Mouse (Mus musculus) common myeloid progenitor, adult 5-6 weeks (primary cell): ENCODE results near the gene Zfp740. TPM values are rescaled to one million over a fixed set of nuclear protein-coding genes. Genes with fewer than 3 reads are reported as not detected.
"Not testable (repeated sequence)": the region's sequence is repeated elsewhere in the genome, so short reads cannot be mapped to it uniquely, and the experiment has no call there.

Experiments
- ATAC-seq: replicated peaks from 2 replicates; pipeline ENCODE4 v1.8.0; 2016; ENCODE audit warnings: low read depth, mild to moderate bottlenecking, moderate TSS enrichment, inconsistent platforms; ENCODE audit not compliant: poor library complexity, severe bottlenecking
- total RNA-seq: library from RNA; stranded (forward); fragments of 200-1000, 187-1606 nt; gene quantifications from 2 replicates; pipeline ENCODE4 v1.2.3, GENCODE M21; 2017

Zfp740 gene
- total RNA-seq, 1 experiment from 2014 or later: 33.7 TPM

DNA sequence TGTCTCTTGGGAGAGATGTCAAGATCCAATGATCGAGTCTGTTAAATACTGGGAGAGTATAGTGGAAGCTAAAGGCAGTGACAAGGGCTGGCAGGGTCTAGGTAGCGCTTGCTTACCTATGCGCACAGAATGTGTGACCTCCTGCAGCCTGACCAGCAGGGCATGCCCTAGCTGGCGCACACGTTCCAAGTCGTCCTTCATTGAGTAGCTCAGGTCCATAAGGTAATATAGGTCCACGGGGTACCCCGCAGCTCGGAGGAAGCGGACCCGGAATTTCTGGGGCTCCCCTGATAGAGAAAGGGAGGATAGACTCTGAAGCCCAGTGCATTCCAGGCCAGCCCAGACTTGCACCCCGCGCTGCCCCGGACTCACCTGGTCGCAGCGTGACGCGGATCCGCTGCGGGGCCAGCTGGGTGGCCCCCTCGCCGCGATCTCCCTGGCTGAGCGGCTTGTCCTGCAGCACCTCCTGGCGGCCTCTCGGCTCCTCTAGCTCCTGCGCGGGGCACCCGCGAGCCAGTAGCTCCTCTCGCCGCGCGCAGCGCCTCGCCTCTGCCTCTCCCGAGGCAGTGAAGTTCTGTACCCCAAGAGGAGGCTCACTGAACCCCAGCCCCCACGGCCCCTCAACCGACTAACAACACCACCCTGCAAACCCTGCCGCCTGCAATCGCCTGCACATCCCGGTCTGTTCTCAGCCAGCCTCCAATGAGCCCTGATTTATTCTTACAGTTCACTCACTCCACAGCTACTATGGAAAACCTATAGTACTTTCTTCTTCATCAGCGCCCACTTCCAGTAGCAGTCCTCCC lies 21.3 kb downstream of the Zfp740 start:
- peak; percentile 67 for ATAC-seq

DNA sequence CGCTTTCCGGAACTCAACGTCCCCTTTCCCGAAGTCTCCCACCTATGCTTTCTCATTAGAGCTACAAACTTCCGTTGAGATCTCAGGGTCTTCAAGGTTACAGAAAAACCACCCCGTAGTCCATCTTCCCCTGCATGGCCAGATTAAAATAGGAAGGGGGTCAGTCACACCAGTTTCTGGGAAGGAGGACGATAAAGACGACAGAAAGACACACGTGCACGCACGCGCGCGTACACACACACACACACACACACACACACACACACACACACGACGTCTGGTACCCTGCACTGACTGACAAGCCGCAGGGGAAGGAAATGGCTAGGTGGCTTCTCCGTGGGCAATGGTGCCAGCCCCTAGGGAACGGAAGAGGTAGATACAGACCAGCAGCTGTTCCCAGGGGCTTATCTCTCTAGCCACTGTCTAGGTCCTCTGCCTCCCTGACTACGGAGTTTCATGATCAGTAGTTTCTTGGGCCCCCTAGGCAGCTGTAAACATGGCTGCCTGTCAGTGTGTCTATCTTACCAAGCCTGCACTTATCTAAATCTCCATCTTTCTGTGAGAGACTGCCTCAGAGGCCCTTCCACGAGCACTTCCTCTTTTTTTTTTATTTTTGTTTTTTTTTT lies 22.1 kb downstream of the Zfp740 start:
- peak; percentile 88 for ATAC-seq

DNA sequence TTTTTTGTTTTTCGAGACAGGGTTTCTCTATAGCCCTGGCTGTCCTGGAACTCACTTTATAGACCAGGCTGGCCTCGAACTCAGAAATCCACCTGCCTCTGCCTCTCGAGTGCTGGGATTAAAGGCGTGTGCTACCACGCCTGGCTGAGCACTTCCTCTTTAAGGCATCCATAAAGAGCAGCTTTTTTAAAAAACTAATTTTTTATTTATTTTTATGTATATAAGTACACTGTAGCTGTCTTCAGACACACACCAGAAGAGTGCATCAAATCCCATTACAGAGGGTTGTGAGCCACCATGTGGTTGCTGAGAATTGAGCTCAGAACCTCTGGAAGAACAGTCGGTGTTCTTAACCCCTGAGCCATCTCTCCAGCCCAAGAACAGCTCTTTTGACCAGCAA lies 22.6 kb downstream of the Zfp740 start:
- ATAC-seq: not testable (repeated sequence)

DNA sequence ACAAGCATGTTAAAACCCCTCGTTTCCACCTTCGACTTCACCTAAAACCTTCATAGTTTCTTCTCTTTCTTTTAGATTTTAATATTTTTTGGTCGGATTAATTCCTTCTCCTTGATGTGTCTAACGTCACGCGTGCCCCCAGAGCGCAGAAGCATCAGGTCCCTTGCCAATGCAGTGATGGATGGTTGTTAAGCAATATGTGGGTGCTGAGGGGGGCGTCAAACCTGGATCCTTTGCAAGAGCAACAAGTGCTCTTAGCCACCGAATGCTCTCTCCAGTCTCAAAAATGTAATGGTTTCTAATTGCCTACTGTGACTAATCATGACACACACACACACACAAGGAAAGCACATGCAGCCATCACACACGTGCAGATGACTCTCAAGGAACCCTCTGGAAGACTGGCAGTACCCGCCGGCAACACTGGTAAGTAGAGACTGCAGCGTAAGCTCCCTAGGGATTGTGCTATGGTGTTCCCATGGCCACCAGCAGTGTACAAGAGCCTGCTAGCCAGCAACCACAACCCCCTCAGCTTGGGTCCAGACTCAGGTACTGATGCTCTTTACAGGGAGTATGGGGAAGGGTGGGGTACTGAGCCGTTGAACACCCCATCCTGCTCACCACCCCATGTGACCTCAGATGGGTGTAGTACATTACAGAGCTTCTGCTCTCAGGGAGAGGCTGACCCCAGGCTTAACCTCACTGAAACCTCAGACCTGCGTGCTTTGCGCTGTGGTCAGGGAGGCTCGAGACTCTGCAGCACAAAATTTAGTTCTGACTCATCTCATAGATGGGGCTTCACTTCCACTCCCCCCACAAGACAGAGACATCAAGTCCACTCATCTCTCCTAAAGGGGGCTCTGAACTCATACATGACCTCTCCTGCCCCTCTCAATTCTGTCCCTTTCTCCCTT lies 27.6 kb downstream of the Zfp740 start:
- ATAC-seq: peak; percentile 39

DNA sequence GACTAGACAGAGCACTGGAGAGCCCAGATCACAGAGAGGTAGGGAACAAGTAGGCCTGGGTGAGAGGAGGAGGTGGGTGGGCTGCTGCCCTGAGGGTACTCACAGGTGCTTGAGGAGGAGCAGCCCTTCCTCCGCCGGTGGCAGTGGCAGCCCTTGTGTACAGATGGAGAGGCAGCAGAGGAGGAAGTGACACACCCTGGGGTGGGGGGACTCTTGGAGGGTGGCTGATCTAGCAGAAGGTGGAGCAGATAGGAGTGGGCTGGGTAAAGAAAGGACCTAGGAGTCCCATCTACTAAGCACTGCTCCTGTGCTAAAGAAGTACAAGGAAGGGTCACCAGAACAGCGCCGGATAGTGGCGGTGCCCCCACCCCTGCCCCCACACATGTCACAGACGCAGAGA lies 28.7 kb downstream of the Zfp740 start, which contains the start of gene Itgb7:
TSS of gene Itgb7 (minus strand) at position 197 of the 400 bp plus-strand sequence.
- peak; percentile 81 for ATAC-seq

- no peak for ATAC-seq
These were observed 29.7 kb downstream of the Zfp740 start for GRCm38 (mm10) chr15:102232764-102233163.

DNA sequence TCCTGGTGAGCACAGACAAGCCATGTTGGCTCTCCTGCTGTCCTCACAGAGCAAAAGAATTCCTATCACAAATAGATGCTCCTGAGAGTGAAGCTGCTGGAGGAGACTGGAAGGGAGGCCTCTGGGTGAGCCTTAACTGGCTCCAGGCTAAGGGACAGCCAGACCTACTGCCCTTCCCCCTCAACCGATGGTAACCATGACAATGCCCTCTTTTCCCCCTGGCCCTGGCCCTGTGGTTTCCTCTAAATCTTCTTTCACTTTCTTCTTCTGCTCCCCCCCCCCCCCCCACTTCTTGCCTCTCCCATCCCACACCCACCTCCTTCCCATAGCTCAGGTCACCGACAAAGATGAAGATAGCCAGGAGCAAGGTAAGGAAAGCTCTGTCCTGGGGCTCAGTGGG lies 30.8 kb downstream of the Zfp740 start:
- peak; percentile 30; the same call in 1 of the 2 replicates for ATAC-seq

- no peak for ATAC-seq
These were observed 32.5 kb downstream of the Zfp740 start for GRCm38 (mm10) chr15:102235371-102236027.

DNA sequence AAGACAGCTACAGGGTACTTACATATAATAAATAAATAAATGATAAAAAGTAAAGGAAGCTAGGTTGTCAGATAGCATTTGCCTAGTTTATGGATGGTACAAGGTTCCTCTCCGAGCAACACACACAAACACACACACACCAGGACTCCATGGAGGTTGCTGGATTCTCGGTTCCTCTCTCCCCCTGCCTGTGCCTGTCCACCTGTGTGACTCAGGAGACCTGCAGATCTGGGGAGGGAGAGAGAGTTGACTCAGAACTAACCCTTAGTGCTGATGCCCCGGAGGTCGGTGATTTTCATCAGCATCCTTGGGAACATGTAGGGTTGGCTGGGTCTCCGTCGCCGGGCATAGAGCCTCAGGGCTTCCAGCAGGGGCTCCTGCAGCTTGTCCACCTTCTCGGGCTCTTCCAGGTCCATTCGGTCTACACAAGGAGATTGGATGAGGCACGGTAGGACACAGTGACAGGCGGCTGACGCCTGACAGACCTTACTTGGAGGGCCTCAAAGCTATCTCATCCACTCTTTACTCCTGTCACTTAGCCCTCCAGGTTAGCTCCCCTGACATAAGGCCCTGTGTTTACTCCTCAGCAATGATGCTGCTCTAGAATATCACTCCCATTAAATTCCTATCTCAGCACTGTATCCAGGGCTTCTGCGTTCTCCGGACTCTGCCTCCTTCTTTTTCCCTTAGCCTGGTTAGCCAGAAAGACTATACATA lies 35.7 kb downstream of the Zfp740 start:
- no peak for ATAC-seq

DNA sequence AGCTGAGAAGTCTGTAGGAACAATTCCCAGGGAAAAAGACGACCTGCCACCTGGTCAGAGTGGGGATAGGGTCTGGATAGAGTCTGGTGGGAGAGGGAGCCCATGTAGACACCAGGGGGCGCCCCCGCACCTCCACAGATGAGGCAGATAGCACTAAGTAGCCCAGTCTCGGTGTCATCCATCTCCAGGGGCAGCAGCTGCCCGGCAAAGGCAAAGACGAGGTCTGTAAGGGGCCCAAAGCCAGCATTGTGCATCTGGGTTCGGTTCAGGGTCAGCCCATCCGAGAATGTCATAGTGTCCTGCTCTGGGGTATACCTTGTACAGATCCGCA lies 36.2 kb downstream of the Zfp740 start:
- ATAC-seq: peak; percentile 49

DNA sequence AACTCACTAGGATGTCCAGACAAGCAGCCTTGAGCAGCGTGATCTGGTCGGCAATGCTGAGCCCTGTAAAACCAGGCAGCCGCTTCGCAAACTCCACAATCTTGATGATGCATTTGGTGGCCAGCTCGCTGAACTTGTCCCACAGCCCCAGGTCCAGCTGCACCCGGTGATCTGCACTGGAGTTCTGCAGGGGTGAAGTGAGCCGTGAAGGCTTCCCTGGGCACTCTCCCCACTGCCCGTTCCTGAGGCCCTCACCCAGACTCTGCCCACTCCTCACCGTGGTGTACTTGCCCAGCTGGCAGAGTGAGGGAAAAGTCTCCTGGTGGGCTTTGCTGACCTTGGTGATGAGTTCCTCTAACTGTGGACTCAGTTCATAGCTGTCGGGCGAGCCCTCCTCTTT lies 36.8 kb downstream of the Zfp740 start:
- ATAC-seq: no peak

- ATAC-seq: no peak
These were observed 37.6 kb downstream of the Zfp740 start for GRCm38 (mm10) chr15:102240607-102241006.

DNA sequence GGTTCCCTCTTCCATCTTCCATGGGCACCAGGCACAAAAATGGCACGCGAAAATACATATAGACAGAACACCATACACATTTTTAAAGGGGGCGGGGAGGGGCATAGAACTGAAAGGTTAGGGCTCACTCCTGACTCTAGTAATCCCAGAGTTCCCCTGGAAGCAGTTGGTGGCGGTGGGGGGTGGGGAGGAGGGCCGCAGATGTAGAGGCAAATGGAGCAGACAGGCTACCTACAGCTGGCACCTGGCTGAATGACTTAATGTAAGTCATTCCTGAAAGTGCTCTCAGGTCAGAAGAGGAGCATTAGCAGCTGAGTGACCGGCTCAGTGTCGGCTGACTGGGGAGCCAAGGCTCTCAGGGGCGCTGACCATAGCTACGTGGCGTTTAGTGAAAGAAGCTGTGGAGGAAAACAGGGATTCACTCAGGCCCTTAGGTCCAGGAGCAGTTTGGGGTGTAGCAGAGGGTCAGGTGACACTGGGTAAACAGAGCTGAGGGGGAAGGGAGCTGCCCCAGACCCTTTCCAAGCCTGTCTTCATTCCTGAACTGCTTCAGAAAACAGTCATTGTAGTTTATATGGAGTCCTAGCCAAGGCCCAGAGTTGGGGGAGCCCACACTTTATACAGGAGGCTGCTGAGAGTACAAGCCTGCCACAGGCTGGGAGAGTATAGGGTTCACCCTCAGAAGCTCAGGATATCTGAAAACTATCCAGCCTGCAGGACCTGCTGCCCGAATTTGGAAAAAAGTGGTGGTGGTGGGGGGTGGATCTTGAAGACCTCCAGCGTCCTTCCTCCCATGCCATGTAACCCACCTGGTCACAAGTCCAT lies 39.6 kb downstream of the Zfp740 start:
- ATAC-seq: no peak

- peak; percentile 75 for ATAC-seq
These were observed 40.5 kb downstream of the Zfp740 start for GRCm38 (mm10) chr15:102243229-102244190.

DNA sequence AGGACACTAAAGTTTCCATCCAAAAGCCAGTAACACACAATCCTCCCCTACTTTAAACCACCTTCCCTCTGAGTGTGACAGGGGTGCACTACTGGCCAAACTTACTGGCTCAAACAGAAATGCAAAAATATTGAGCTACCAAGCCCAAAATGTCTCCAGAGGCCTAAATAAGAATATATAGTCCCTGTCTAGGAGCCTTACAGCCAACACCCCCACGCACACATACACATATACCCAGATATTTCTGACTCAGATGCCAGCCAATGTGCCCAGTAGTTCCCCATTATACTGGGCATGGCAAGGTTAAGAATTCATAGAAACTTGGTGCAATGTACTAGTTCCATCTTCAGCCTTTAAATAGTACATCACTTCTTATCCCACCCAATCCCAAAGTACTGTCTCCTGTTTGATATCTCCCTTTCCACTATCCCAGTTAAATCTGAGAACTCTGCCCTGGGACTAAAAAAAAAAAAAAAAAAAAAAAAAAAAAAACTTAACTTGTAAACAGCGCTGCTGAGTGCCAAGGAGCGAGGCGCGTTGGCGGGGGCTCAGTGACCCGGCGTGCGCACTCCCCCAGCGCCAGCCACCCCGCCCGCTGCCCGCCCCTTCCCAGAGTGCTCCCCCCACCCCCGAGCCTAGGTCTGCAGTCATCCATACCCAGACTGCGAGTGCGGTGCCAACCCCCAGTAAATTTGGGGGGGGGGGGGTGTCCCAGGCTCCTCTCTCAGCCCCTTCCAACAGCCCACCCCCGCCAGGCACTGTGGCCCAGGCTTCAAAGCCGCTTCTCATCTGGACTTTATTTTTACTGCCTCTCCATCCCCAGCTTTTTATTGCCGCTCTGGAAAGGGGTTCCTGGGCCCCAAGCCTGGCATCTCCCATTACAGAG lies 41.5 kb downstream of the Zfp740 start:
- ATAC-seq: no peak

DNA sequence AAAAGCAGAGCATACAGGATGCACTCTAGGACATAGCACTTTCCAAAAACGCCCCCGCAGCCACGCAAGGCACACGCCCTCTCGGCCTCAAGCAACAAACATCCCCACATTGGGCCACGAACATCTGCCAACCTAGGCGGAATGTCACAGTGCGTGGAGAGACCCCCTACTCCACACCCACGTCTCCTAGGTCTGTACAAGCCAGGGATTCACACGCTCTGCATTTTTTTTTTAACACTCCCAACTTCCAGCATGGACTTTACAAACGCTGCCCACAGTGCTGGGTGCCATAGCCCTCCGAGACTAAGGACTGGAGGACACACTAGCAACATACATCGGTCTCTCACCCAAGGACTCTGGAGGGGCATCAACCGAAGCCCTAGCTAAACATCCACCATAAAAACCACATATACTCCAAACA lies 42.4 kb downstream of the Zfp740 start:
- no peak for ATAC-seq
